Mouse (Mus musculus): ENCODE results near the gene Ifnl2. TPM values are rescaled to one million over a fixed set of nuclear protein-coding genes. Genes with fewer than 3 reads are reported as not detected.

The Ifnl2 gene
- polyA plus RNA-seq, 2 experiments from 2014 or later: not detected

- ATAC-seq: no peak
Observed at GRCm38 (mm10) chr7:28490410-28490809, 19.8 kb downstream of the Ifnl2 start.

DNA sequence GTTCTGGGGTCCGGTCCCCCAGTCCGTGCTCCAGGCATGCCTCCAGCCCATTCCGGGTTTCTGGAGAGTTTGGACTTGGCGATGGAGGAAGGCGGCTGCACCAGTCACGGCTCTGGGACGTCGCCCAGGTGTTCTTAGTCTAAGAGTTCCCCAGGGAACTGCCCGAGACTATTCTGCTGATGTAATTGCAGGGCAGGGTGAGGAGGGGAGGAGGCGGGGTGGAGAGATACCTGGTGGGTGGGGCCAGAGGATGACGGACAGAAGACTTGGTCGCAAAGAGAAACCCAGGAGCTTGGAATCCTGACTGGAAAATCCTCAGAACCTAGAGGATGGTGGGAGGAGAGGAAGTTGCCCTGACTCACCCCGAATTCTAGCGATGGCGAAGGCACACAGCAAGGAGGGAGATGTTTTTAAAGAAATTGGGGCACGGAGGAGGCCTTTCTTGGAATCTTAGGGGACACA lies 22.2 kb downstream of the Ifnl2 start:
- no peak for ATAC-seq

GRCm38 (mm10) chr7:28484192-28484591 lies 26.1 kb downstream of the Ifnl2 start:
- ATAC-seq: no peak

GRCm38 (mm10) chr7:28482854-28483253 lies 27.4 kb downstream of the Ifnl2 start:
- ATAC-seq: no peak

GRCm38 (mm10) chr7:28478854-28479253 lies 31.4 kb downstream of the Ifnl2 start:
- no peak for ATAC-seq

DNA sequence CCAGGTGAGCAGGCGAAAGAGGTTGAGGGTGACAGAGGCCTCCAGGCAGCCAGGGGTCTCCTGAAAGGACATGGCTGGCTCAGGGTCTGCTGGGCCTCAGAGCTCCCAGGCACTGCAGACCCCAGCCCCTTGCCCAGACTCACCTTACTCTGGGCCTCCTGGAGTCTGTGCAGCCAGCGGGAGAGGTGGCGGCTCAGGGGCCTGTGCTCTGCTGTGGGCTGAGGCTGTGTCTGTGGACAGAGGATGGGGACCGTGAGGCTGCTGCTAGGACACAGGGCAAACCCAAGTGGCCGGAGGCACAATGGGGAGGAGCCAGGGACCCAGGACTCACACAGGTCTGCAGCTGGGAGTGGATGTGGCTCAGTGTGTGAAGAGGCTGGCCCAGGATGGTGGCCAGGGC lies 32.9 kb downstream of the Ifnl2 start:
- ATAC-seq: no peak

DNA sequence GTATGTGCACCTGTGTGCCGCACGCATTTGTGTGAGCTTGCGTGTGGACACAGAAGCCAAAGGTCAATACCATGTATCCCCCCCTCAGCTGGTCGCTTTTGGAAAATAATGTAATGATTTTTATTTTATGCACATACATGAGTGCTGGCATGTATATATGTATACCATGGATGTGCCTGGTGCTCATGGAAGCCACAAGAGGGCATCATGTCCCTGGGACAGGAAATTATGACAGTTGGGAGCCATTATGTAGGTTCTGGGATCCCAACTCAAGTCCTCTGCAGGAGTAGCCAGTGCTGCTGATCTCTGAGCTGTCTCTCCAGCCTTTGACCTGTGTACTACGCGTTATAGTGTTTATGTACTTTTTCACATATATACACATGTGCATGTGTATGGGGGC lies 34.1 kb downstream of the Ifnl2 start:
- ATAC-seq: no peak

DNA sequence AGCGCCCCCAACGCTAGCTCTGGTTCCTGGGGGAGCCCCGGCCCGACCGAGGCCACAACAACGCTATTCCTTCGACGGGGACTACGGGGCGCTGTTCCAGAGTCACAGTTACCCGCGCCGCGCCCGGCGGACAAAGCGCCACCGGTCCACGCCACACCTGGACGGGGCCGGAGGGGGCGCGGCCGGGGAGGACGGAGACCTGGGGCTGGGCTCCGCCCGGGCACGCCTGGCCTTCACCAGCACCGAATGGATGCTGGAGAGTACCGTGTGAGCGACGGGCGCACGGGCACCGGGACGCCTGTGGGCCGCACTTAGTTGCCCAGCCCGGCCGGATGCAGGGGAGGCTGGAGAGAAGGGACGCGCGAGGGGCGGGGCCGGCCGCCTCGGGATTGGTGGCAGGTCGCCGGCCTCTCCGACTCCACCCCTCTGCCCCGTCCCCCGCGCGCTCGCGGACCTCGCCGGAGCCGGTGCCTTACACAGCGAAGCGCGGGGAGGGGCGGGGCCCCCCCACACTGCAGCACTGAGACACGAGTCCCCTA lies 43.0 kb downstream of the Ifnl2 start:
- ATAC-seq: no peak

- ATAC-seq: no peak
Observed at GRCm38 (mm10) chr7:28466721-28467212, 43.5 kb downstream of the Ifnl2 start.

DNA sequence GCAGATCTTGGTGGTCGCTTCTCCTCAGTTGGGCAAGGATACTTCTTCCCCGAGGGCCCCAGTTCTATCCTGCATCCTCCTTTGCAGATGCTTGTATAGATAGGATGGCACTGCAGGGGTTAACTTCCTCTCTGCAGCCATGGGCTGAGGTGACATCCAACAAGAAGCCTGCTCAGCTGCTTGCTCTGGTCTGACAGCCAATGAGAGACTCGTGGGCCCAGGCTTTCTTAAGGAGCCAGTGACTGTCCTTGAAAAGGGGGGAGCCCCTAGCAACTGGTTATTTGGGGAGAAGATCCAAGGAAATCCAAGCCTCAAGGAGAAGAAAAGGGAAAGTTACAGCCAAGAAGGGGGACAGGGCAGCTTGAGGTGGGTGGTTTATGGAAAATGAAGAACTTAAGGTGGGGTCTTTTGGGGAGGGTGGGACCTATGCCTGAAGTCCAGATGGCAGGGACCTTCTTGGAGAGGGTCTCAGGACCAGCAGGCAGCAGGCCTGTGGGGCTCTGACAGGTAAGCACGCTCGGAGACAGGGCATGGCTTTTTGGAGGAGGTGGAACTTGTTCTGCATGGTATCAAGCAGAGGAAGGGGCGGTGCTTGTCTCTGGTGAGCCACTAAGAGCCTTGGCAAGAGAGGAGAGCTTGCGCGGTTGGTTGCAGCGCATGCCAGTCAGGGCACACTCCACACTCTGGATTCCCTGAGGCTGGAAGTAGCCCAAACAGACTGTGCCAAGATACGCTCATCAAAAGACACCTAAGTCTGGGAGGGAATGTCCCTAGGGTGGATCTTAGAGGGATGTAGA lies 45.6 kb downstream of the Ifnl2 start:
- no peak for ATAC-seq

DNA sequence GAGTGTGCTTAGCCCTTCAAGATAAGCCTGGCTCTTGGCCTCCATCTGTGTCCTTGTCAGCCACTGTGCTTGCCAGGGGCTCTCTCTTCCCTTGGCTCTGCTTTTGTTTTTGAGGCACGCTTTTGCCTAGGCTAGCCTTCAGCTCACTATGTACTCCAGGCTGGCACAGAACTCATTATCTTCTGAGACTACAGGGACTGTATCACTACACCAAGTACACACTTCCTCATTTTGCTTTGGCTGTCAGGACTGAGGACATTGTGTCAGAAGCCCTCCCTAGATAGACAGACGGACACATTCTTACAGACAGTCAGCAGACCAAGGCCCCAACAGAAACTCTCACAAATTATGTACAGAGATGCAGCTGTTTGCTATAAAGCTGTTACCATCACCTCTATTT lies 47.5 kb downstream of the Ifnl2 start:
- ATAC-seq: no peak

- no peak for ATAC-seq
Observed at GRCm38 (mm10) chr7:28460361-28460760, 49.9 kb downstream of the Ifnl2 start.

Other genes starting within 250 kb of the Ifnl2 start
- under 1 TPM; 0.36 to 0.48 TPM for gene Eid2, start 242.6 kb downstream of the Ifnl2 start, polyA plus RNA-seq (2017; shearing (Covaris generic))
- gene Eid2b, start 232.7 kb downstream of the Ifnl2 start, polyA plus RNA-seq (2017; shearing (Covaris generic)): 1 to 10 TPM; 1.0 to 1.1 TPM
- gene Selenov, start 219.3 kb downstream of the Ifnl2 start, polyA plus RNA-seq (2017; shearing (Covaris generic)): not detected
- under 1 TPM in 1 of 2 experiments, not detected in 1; 0.17 TPM for gene Dll3, start 208.2 kb downstream of the Ifnl2 start, polyA plus RNA-seq (2017; shearing (Covaris generic))
- gene Timm50, start 198.4 kb downstream of the Ifnl2 start, polyA plus RNA-seq (2017; shearing (Covaris generic)): 10 to 100 TPM; 31.2 to 41.1 TPM
- 100 to 1,000 TPM in 1 of 2 experiments, 10 to 100 TPM in 1; 68.7 to 110 TPM for gene Supt5, start 171.7 kb downstream of the Ifnl2 start, polyA plus RNA-seq (2017; shearing (Covaris generic))
- 1,000 to 10,000 TPM; 1,380 to 1,513 TPM for gene Rps16, start 159.8 kb downstream of the Ifnl2 start, polyA plus RNA-seq (2017; shearing (Covaris generic))
- gene Plekhg2, start 137.9 kb downstream of the Ifnl2 start, polyA plus RNA-seq (2017; shearing (Covaris generic)): 10 to 100 TPM; 61.5 to 70.3 TPM
- 100 to 1,000 TPM; 107 to 125 TPM for gene Zfp36, start 130.2 kb downstream of the Ifnl2 start, polyA plus RNA-seq (2017; shearing (Covaris generic))
- 10 to 100 TPM; 29.7 to 30.6 TPM for gene Med29, start 117.7 kb downstream of the Ifnl2 start, polyA plus RNA-seq (2017; shearing (Covaris generic))
- 10 to 100 TPM; 49.2 to 65.4 TPM for gene Paf1, start 117.5 kb downstream of the Ifnl2 start, polyA plus RNA-seq (2017; shearing (Covaris generic))
- gene Gmfg, start 73.0 kb downstream of the Ifnl2 start, polyA plus RNA-seq (2017; shearing (Covaris generic)): 100 to 1,000 TPM; 694 to 773 TPM
- not detected for gene Lrfn1, start 58.5 kb downstream of the Ifnl2 start, polyA plus RNA-seq (2017; shearing (Covaris generic))
- gene Ifnl3, start 12.4 kb upstream of the Ifnl2 start, polyA plus RNA-seq (2017; shearing (Covaris generic)): not detected
- gene Sycn, start 30.4 kb upstream of the Ifnl2 start, polyA plus RNA-seq (2017; shearing (Covaris generic)): not detected
- gene Nccrp1, start 36.8 kb upstream of the Ifnl2 start, polyA plus RNA-seq (2017; shearing (Covaris generic)): not detected
- gene Samd4b, start 87.7 kb upstream of the Ifnl2 start, polyA plus RNA-seq (2017; shearing (Covaris generic)): 1 to 10 TPM; 6.2 to 7.4 TPM
- 1 to 10 TPM; 2.3 to 2.8 TPM for gene Pak4, start 87.7 kb upstream of the Ifnl2 start, polyA plus RNA-seq (2017; shearing (Covaris generic))
- not detected for gene Acp7, start 120.9 kb upstream of the Ifnl2 start, polyA plus RNA-seq (2017; shearing (Covaris generic))
- gene Fbxo27, start 182.4 kb upstream of the Ifnl2 start, polyA plus RNA-seq (2017; shearing (Covaris generic)): 1 to 10 TPM; 1.1 to 2.9 TPM
- 10 to 100 TPM in 1 of 2 experiments, 1 to 10 TPM in 1; 8.3 to 10.9 TPM for gene Fbxo17, start 206.3 kb upstream of the Ifnl2 start, polyA plus RNA-seq (2017; shearing (Covaris generic))
- 10 to 100 TPM; 71.9 to 75.7 TPM for gene Mrps12, start 231.4 kb upstream of the Ifnl2 start, polyA plus RNA-seq (2017; shearing (Covaris generic))
- 10 to 100 TPM in 1 of 2 experiments, 1 to 10 TPM in 1; 8.9 to 13.0 TPM for gene Sars2, start 231.5 kb upstream of the Ifnl2 start, polyA plus RNA-seq (2017; shearing (Covaris generic))
- gene Ccer2, start 245.7 kb upstream of the Ifnl2 start, polyA plus RNA-seq (2017; shearing (Covaris generic)): not detected

Measured in activated CD4-positive, CD25-positive, alpha-beta regulatory T cell, adult 4 months (primary cell).